Mouse (Mus musculus) stomach, postnatal 0 days (tissue): ENCODE results near the gene Efhc2.

Experiments used
- CTCF ChIP-seq: IDR thresholded peaks from 2 replicates; pipeline ENCODE4 v1.5.1; 2016; ENCODE audit warnings: antibody characterized with exemption, low read depth, mild to moderate bottlenecking, moderate library complexity
- EP300 ChIP-seq: optimal IDR thresholded peaks from 2 replicates; pipeline ENCODE3; 2016; ENCODE audit warnings: antibody characterized with exemption

GRCm38 (mm10) chrX:17283899-17284298 is 35.3 kb downstream of the Efhc2 start:
- no peak for TF ChIP-seq CTCF
- no peak for TF ChIP-seq EP300
